Mouse (Mus musculus): Measurements from ENCODE around the gene Slc46a1.

Slc46a1 gene

GRCm38 (mm10) chr11:78455308-78455707, 10.2 kb upstream of the Slc46a1 start:
- peak; percentile 64 for DNase-seq (ENCODE audit: low spot score)

GRCm38 (mm10) chr11:78458740-78459139, 6.8 kb upstream of the Slc46a1 start:
- no peak for DNase-seq (ENCODE audit: low spot score)

DNA sequence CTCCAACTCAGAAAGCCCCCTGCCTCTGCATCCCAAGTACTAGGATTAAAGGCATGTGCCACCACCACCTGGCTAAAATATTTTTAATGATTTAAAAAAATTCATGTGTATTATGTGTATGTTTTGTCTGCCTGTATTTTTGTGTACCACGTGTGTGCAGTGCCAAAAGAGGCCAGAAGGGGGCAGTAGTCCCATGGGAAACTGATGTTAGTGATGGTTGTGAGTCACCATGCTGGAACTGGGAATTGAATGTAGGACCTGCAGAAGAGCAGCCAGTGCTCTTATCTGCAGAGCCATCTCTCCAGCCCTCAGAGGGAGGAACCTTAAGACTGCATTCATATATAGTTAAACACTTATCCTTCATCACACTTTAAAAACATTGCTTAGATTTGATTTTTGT, 3.6 kb upstream of the Slc46a1 start:
- no peak for DNase-seq (ENCODE audit: low spot score)

GRCm38 (mm10) chr11:78462669-78463068, 2.8 kb upstream of the Slc46a1 start:
- no peak for DNase-seq (ENCODE audit: low spot score)

- DNase-seq (ENCODE audit: low spot score): no peak
These were observed 2.0 kb upstream of the Slc46a1 start for GRCm38 (mm10) chr11:78463286-78464036.

DNA sequence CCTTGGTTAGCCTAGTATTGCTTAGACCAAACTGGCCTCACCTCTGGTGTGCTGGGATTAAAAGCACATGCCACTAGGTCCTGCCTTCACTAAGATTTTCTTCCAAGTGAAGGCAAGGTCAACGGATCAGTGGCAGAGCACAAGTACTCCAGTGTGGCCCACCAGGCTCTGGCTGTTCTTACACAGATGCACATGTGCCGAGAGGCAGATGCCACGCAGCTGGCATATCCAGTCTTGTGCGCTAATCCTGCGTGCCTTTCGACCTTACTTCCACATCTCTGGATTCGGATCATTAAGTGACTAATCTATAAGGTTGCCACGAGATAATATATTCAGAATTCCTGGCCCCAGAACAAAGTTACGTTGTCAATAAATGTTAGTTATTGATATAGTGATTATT, 381 bp upstream of the Slc46a1 start:
- DNase-seq (ENCODE audit: low spot score): no peak

- no peak for DNase-seq (ENCODE audit: low spot score)
These were observed 880 bp downstream of the Slc46a1 start for GRCm38 (mm10) chr11:78466242-78466912.

GRCm38 (mm10) chr11:78467515-78467914, 2.0 kb downstream of the Slc46a1 start:
- DNase-seq (ENCODE audit: low spot score): no peak

DNA sequence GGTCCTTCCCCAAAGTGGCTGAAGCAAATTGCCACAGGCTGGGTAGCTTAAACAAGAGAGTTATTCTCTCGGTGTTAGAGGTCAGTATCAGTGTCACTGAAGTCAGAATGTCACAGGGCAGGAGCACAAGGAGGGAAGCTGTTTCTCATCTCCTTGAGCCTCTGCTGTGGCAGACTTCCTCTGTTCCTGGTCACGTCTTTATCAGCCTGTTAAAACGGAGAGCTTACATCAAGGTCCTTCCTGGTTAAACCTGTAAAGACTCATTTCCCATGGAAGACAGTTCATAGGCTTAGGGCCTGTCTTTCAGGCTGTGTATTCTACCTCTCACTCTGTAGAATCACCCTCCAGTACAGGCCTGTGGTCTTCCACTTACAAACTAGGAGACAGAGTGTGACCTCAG, 2.4 kb downstream of the Slc46a1 start:
- DNase-seq (ENCODE audit: low spot score): no peak

DNA sequence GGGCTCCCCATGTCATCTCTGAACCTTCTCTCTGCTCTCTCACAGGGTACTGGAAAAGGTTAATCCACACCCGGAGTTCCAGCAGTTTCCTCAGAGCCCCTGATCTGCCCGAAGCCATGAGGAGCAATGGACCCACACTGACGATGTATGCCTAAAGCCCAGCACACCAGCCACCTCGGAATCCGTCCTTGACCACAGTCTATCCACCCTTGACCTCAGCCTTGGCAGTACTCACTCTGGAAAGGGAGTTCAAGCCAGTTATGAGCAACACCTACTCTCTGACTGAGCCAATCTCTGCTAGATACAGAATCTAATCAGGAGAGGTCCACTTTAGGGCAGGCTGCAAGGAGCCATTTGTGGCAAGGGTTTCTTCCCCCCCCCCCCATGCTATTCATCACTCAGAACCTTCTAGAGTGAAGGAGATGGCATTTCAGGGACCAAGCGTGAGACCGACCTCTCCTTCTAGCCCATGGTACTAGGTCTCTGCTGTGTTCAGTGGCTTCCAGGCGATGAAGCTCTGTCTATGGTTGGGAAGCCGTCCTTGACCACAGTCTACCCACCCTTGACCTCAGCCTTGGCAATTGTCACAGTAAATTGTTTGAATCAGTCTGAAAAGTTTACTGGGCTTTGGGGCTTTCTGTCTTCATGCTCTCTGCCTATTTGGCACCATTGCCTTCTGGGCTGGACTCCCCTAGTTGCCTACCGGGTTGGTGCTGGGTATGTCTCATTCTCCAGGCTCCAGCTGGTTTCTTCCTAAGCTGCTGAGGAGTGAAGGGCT, 6.0 kb downstream of the Slc46a1 start:
- DNase-seq (ENCODE audit: low spot score): no peak

- no peak for DNase-seq (ENCODE audit: low spot score)
These were observed 9.8 kb downstream of the Slc46a1 start for GRCm38 (mm10) chr11:78475289-78475688.

- no peak for DNase-seq (ENCODE audit: low spot score)
These were observed 18.1 kb downstream of the Slc46a1 start for GRCm38 (mm10) chr11:78483639-78484038.

DNA sequence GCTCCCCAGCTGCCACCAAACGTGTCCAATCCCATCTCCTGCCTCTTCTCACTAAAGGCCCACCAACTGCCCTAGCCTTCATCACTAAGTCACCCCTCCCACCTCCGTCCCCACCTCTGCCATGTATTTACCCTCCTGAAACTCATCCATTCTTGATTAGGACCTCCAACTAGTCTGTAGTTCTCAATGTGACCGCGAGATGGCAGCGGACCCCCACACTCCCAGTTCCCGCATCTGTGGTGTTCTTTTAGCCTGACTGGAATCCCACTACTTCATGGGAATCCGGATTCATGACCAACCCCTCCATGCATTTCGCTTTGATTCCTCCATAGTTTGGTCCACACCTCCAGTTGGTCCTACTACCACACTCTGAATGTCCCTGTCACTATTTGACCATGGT, 22.7 kb downstream of the Slc46a1 start:
- peak; percentile 58 for DNase-seq (ENCODE audit: low spot score)

DNA sequence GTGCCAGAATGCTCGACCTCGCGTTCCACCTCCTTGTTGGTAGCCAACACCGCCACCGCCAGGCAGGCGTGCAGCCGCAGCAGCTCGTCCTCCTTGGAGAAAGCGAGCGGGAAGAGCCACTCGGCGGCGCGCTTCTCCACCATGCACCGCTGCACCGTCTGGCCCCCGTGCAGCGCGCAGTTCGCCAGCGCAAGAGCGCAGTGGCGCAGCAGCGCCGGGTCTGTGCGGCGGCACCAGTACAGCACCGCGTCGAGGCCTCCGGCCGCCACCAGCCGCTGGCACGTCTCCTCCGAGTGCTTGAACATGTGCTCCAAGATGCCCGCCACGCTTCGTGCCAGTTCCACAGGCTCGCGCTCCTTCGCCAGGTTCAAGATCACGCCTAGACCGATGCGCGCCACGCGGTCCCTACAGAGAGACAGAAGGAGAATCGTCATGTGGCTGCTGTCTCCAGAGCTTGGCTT, 25.3 kb downstream of the Slc46a1 start:
- no peak for DNase-seq (ENCODE audit: low spot score)

GRCm38 (mm10) chr11:78495904-78496303, 30.4 kb downstream of the Slc46a1 start:
- DNase-seq (ENCODE audit: low spot score): peak; percentile 59

DNA sequence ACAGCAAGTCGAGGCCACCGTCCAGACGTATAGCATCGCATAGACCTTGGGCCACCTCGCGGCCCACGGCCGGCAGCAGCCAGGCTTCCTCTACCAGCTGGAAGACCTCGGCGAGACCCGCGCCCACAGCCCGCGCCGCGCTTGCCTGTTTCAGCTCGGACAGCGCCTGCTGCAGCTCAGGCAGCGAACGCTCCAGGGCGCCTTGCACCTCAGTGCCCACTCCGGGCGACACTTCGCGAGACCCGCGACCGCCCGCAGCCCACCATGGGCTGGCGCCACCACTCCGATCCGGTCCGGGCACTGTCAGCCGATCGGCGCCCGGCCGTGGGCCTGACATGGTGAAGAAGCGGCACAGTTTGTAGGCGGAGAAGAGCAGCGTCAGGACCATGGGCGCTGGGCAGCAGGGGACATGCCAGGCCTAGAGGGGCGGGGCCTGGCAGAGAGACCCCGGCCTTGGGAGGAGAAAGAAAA, 31.6 kb downstream of the Slc46a1 start:
- no peak for DNase-seq (ENCODE audit: low spot score)

DNA sequence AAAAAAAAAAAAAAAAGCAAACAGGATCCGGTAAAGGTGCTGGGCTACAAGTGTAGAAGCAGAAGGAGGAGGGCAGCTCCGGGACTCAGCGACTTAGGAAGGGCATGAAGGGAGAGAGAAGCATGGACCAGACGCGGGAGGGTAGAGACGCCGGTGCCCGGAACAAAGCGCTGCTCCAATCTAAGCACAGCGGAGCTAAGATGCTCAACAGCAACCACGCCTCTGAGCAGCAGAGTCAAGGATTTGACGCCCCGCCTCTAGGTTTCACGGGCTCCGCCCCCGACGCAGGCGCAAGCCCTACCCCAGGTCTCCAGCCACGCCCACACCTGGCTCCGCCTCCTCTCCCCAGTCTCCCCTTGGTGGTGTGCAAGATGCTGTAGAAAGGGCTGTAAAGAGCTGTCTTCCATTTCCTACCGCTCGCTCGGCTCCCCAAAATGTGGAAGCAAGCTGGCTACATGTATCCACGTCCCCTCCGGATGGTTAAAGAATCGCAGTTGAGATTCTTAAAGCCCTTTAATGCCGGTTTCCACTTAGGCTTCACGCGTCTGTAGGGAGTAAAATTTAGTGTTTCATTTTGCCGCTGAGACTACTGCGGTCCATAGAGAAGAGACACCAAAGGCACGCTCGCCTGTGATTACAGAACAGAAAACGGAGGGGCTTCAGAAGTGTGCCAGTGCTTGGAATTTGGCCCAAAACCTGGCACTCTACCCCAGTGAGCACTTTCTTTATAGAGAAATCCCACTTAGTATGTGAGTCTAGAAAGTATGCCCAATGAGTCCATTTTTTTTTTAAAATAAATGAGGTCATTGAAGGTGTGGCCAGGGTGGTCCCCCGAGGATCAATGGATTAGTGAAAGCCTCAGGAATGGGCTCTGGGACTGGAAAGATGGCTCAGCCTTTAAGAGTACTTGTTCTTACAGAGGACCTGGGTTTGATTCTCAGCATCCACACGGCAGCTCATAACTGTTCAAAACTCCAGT, 32.3 kb downstream of the Slc46a1 start, which contains the start of gene Sarm1:
TSS of gene Sarm1 (minus strand) at position 211 of the 979 bp plus-strand sequence.
- DNase-seq (ENCODE audit: low spot score): peak; percentile 66

GRCm38 (mm10) chr11:78499004-78499403, 33.5 kb downstream of the Slc46a1 start, which contains the start of gene Vtn:
TSS of gene Vtn (plus strand) at chr11:78499091.
- no peak for DNase-seq (ENCODE audit: low spot score)

- DNase-seq (ENCODE audit: low spot score): no peak
These were observed 34.0 kb downstream of the Slc46a1 start for GRCm38 (mm10) chr11:78499543-78499942.

GRCm38 (mm10) chr11:78500623-78501202, 35.2 kb downstream of the Slc46a1 start:
- DNase-seq (ENCODE audit: low spot score): no peak

DNA sequence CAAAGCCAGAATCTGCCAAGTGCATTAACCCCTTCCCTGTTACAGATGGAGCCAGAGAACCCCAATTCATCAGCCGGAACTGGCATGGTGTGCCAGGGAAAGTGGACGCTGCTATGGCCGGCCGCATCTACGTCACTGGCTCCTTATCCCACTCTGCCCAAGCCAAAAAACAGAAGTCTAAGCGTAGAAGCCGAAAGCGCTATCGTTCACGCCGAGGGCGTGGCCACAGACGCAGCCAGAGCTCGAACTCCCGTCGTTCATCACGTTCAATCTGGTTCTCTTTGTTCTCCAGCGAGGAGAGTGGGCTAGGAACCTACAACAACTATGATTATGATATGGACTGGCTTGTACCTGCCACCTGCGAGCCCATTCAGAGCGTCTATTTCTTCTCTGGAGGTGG, 36.0 kb downstream of the Slc46a1 start:
- no peak for DNase-seq (ENCODE audit: low spot score)
